Mouse (Mus musculus): ENCODE data around the gene Tmem156.

DNA sequence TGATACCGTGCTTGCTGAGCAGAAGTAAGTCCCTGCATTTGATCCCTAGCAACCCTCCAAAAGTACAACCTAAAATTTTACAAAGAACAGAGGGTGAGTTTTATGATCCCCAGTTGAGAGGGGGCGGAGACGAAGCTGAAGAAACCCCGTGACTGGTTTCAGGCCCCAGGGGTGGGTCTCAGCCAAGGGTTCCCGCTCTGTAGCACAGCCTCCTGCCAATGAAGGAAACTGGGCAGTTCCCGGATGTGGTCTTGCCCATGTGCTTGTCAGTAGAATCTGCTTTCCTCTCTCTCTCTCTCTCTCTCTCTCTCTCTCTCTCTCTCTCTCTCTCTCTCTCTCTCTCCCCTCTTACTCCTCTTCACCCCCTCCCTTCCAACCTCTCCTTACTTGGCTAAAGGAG lies 66.0 kb downstream of the Tmem156 start:
- TF ChIP-seq CTCF (IDR thresholded peaks at IDR 0.05 in 2 of 3, conservative IDR thresholded peaks at IDR 0.05 in 1 of 3; ENCODE audit: control insufficient read depth in 1 of 3, insufficient read depth in 1 of 3, low read depth in 2 of 3, low read length in 3 of 3, poor library complexity in 1 of 3, severe bottlenecking in 1 of 3) (no peak), POLR2A (IDR thresholded peaks at IDR 0.05; ENCODE audit: control insufficient read depth in 1 of 2, insufficient read depth in 1 of 2, low read depth in 1 of 2, low read length in 2 of 2, poor library complexity in 1 of 2) (no peak), EP300 (IDR thresholded peaks at IDR 0.05; ENCODE audit: low read depth in 1 of 2, low read length in 2 of 2) (no peak), MAX (IDR thresholded peaks at IDR 0.05; ENCODE audit: low read length) (no peak), JUND (IDR thresholded peaks at IDR 0.05; ENCODE audit: low read depth, low read length) (no peak), CHD2 (IDR thresholded peaks at IDR 0.05; ENCODE audit: low read length) (no peak), TAL1 (IDR thresholded peaks at IDR 0.05; ENCODE audit: low read length) (no peak), POLR2AphosphoS2 (IDR thresholded peaks at IDR 0.05; ENCODE audit: low read length) (no peak)

All from MEL (cell line).